Mouse (Mus musculus): ENCODE results near the gene Tmem132b. TPM values are rescaled to one million over a fixed set of nuclear protein-coding genes. Genes with fewer than 3 reads are reported as not detected.

The Tmem132b gene
- total RNA-seq, 2 experiments from 2014 or later: 0.11 to 0.18 TPM

DNA sequence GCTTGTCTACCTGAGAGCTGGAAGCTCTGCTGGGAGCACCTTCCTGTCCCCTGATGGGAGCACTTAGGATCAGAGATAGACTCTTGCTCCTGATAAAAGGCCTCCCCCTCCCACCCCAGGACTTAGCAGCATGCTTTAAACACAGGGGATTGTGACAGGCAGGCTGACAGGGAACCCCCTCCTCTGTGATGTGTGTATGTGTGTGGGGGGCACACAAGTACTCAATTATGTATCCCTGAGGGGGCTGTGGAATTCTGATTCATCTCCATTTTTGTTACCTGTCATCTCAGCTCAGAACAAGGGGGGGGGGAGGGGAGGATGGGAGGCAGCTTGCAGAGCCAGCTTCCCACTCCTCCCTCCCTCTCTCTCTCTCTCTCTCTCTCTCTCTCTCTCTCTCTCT lies 36.9 kb downstream of the Tmem132b start:
- intact Hi-C loops (cut with DNase I; ENCODE audit: low total_unique reads): no loop called here
- DNase-seq: no peak

GRCm38 (mm10) chr5:125572011-125572410 lies 40.4 kb downstream of the Tmem132b start:
- DNase-seq: no peak
- intact Hi-C loops (cut with DNase I; ENCODE audit: low total_unique reads): no loop called here

- intact Hi-C loops (cut with DNase I; ENCODE audit: low total_unique reads): no loop called here
- DNase-seq: no peak
Measured at GRCm38 (mm10) chr5:125574886-125575285, 43.3 kb downstream of the Tmem132b start.

DNA sequence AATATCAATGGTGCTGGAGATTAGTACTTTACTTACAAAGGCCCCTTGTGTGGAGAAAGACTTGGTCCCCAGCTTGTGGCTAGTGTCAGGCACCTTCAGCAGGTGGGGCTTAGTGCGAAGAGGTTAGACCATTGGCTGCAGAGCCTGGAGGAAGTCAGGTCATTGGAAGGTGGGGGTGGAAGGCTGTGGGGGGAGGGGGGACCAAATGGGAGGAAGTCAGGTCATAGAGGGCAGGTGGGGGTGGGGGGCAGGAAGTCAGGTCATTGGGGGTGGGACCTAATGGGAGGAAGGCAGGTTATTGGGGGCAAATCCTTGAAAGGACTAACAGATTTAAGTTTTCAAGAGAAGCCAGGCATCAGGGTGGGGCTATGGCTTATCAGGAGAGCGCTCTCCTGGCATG lies 44.3 kb downstream of the Tmem132b start:
- intact Hi-C loops (cut with DNase I; ENCODE audit: low total_unique reads): no loop called here
- DNase-seq: no peak

DNA sequence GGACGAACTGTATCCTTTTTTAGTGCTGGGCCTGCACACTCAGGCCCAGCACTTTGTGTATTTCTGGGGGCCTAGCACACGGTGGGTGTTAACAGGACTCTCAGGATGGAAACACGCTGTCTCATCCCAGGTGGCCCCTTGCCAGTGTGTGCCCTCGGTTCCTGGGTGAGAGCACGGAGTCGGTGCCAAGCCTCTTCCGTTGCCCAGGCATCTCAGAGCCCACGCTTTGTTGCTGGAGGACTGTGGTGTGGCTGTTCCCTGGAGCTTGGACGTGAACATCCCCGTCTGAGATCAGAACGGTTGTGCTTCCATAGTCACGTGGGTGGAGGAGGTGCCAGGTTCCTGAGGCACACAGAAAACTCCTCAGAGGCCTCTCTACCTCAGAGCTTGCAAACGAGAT lies 47.1 kb downstream of the Tmem132b start:
- no peak for DNase-seq
- intact Hi-C loops (cut with DNase I; ENCODE audit: low total_unique reads): no loop called here

DNA sequence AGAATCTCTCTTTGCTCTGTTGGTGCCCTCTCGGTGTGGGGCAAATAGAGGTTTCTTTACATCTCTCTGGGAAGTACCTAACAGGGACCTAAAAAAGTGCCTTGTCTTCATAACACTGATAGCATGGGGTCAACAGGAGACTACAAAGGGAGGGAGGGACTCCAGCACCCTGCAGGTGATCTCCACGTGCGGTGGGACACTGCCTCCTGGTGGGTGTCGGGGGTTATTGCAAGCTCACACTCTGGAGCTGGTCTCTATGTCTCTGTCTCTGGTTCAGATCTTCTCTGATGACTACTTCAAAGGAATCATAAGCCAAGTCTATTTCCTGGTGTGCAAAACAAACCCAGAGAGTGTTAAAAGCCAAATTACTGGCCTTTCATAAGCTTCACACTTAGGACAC lies 47.6 kb downstream of the Tmem132b start:
- intact Hi-C loops (cut with DNase I; ENCODE audit: low total_unique reads): no loop called here
- no peak for DNase-seq

DNA sequence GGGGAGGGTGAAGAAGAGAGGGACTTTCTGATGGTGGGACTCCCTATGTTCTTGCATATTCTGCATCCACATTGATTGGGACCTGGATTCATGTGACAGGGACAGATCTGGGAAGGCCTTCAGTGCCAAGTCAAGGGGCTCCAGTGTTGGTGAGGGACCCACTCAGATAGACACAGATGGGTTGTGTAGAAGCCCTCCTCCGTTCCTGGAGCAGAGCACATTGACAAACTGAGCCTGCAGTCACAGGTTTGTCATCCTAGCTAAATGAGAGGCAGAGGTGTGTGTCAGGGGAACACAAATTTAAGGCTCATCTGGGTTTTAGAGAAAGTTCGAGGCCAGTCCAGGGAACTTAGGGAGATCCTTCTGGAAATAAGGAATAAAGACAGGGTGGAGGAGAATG lies 51.7 kb downstream of the Tmem132b start:
- DNase-seq: no peak
- intact Hi-C loops (cut with DNase I; ENCODE audit: low total_unique reads): no loop called here

DNA sequence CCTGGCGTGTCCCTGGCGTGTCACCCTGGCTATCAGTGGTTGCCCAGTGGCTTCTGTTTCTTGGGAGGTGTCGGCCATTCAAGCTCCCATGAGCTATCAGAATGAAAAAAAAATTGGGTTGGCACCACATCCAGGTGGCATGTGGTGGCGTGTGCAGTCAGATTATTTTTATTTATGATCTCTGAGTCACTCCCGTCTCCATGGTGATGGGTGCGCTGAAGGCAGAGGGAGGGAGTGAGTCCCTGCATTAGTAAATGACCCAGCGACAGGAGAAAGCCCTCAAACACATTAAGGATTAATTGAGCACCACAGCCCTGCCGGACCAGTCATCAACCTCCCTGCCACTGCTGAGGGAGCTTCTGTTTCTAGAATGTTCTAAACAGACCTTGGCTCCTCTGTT lies 52.3 kb downstream of the Tmem132b start:
- intact Hi-C loops (cut with DNase I; ENCODE audit: low total_unique reads): no loop called here
- DNase-seq: no peak

DNA sequence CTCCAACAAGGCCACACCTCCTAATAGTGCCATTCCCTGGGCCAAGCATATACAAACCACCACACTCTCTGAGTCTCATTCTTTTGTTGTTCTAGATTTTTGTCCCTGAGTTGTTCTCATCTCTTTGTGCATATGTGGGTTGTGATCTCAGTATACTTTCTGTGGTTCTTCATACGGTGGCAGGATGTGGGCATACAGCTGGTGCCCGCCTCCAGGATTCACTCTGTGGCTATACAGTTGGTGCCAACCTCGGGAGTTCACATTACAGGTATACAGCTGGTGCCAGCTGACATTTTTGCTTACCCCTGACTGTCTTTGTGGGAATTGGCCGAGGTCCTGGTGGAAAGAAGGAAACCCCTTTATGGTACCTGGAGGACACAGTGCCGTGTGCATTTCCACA lies 53.6 kb downstream of the Tmem132b start:
- no peak for DNase-seq
- intact Hi-C loops (cut with DNase I; ENCODE audit: low total_unique reads): no loop called here

DNA sequence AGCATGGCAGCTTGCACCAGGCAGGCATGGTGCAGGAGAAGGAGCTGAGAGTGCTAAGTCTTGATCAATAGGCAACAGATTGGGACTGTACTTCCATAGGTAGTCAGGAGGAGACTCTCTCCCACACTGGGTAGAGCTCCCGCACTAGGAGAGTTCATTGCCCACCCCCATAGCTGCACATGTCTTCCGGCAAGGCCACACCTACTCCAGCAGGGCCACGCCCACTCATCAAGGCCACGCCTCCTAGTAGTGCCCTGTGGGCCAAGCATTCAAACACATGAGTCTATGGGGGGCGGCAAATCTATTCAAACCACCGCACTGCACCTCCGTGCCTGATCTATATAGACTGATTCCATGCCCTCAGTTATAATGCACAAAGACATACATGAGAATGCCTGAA lies 56.6 kb downstream of the Tmem132b start:
- DNase-seq: no peak
- intact Hi-C loops (cut with DNase I; ENCODE audit: low total_unique reads): no loop called here

- no peak for DNase-seq
- intact Hi-C loops (cut with DNase I; ENCODE audit: low total_unique reads): no loop called here
Measured at GRCm38 (mm10) chr5:125588876-125589667, 57.5 kb downstream of the Tmem132b start.

- no peak for DNase-seq
- intact Hi-C loops (cut with DNase I; ENCODE audit: low total_unique reads): no loop called here
Measured at GRCm38 (mm10) chr5:125598056-125598455, 66.5 kb downstream of the Tmem132b start.

DNA sequence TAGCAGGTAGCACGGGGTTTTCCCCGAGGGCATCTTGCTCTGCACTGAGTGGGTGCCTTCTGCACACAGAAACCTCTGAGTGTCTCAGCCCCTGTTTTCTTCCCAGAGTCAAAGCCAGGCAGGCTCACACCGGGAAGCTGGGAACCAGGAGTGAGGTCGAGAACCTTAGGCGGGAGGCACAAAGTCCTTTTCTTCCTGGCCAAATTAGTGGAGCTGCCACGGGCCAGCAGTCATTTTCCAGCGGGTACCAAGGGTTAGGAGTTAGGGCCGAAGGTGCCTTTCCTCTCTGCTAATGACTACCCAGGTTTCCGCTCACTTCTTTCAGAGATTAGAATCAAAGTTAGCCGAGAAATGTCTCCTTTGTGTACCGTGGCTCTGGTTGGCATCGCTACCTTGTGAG lies 75.6 kb downstream of the Tmem132b start:
- intact Hi-C loops (cut with DNase I; ENCODE audit: low total_unique reads): no loop called here
- DNase-seq: no peak

DNA sequence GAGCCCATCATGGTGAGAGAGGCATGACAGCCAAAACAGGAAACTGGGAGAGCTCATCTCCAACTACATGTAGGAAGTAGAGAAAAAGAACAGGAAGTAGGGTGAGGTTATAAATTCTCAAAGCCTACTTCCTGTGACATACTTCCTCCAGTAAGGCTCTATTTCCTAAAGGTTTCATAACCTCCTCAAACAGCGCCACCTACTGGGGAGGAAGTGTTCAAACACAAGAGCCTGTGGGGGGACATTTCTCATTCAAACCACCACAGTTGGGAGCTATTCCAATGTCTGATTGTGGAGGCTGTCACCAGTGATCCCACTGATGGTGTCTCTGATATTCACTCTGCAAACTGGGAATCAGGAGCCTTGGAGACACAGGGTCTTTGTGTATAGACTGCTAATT lies 78.4 kb downstream of the Tmem132b start:
- intact Hi-C loops (cut with DNase I; ENCODE audit: low total_unique reads): no loop called here
- DNase-seq: no peak

DNA sequence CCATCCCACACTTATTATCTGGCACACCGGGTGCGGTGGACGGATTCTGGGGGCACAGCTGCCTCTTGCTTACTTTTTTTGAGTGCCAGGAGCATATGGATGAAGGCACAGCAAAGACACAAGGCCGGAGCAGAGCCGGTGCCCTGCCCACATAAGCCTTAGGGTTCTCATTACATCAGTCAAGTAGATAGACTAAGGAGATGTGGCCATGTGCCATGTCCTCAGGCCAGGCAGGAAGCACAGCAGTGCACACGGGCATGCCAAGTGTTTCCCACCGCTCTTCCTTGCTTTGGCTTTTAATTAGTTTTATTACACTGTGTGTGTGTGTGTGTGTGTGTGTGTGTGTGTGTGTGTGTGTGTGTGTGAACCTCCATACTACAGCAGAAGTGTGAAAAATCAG lies 80.9 kb downstream of the Tmem132b start:
- no peak for DNase-seq
- intact Hi-C loops (cut with DNase I; ENCODE audit: low total_unique reads): no loop called here

DNA sequence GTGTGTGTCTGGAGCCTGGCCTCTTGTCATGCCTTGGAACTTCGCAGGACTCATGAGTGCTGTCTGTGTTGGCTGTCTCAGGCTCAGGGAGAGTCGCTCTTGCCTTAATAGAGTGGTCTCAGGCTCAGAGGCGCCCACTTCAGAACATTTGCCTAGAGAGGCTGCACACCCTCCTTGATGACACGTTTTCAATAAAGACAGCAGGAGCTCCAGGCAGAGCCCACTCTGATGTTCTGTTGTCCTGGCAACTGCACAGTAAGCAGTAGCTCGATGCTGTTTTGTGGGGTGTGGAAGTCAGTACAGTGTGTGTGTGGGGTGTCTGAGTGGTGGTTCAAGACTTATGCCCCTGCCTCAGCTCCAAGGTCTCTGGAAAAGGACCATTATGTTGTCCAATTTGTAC lies 81.6 kb downstream of the Tmem132b start:
- intact Hi-C loops (cut with DNase I; ENCODE audit: low total_unique reads): no loop called here
- no peak for DNase-seq

DNA sequence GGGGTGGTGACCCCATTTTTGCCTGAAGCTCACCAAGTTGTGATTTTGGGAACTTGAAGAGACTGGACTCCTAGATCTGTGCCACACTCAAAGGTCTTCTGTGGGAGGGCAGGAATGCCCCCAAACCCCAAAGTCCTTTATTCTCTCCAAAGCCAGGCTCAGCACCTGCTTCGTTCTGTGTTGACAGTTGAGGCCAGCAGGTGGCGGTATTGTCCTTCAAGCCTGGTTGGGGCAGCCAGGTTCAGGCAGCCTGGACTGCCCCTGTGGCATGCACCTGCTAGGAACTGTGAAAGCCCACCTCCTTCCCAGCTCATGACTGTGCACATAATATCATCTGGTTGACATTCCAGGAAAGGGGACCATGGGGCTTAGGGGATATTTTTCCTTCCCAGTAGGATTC lies 82.8 kb downstream of the Tmem132b start:
- no peak for DNase-seq
- intact Hi-C loops (cut with DNase I; ENCODE audit: low total_unique reads): no loop called here

GRCm38 (mm10) chr5:125617050-125617449 lies 85.5 kb downstream of the Tmem132b start:
- no peak for DNase-seq
- intact Hi-C loops (cut with DNase I; ENCODE audit: low total_unique reads): no loop called here

DNA sequence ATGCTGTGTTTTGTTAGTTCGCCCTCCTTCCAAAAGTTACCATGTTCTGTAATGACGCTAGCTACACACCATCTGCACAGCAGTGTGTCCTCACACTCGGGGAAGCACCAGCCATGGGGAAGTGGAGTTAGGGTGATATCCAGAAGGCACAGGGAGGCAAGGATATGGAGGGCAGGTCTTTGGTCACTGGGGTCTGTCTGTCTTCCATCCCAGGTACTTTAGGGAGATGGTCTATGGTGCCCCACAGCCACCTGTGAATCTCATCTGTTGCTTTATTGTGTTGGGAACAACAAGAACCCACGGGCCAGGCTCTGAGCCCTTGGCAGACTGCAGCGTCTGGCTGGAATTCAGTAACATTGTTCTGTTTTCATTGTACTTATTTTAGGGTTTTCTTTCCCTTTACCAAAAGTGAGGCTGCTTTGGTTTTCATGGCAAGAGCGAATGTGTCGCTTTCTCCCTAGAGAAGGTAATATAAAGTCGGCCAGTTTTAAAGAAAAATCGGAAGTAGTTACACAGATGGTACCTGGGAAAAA lies 96.3 kb downstream of the Tmem132b start:
- intact Hi-C loops (cut with DNase I; ENCODE audit: low total_unique reads): no loop called here
- no peak for DNase-seq

- no peak for DNase-seq
Measured at GRCm38 (mm10) chr5:125634666-125635065, 103.1 kb downstream of the Tmem132b start.

GRCm38 (mm10) chr5:125640966-125641365 lies 109.4 kb downstream of the Tmem132b start:
- DNase-seq: no peak
- intact Hi-C loops (cut with DNase I; ENCODE audit: low total_unique reads): no loop called here

More at GRCm38 (mm10) chr5:125634666-125635065, 103.1 kb downstream of the Tmem132b start:
- intact Hi-C loops (cut with DNase I; ENCODE audit: low total_unique reads): no loop called here
